Mouse (Mus musculus) thymus, postnatal 36 days (tissue): ENCODE results near the gene Nxph4.
A peak's percentile ranks its signal among the peaks of the same experiment; 100 is the strongest.

Experiments used
- DNase-seq, 2 experiments: peaks; one replicate each; pipeline ENCODE4 v3.0.0; 2022; ENCODE audit warnings: mixed read lengths in 2 of 2

The Nxph4 gene

GRCm38 (mm10) chr10:127534036-127534928, at the start of gene Nxph4:
TSS of gene Nxph4 (minus strand) at chr10:127534559.
- DNase-seq, result peak in 1 of 2 experiments; percentile 29

GRCm38 (mm10) chr10:127583649-127584048, 49.3 kb upstream of the Nxph4 start:
- no peak for DNase-seq

- DNase-seq, result no peak
These were observed 46.9 kb upstream of the Nxph4 start for GRCm38 (mm10) chr10:127581291-127581690.

GRCm38 (mm10) chr10:127577982-127578381, 43.6 kb upstream of the Nxph4 start:
- no peak for DNase-seq

- DNase-seq, result no peak
These were observed 42.8 kb upstream of the Nxph4 start for GRCm38 (mm10) chr10:127577156-127577555.

DNA sequence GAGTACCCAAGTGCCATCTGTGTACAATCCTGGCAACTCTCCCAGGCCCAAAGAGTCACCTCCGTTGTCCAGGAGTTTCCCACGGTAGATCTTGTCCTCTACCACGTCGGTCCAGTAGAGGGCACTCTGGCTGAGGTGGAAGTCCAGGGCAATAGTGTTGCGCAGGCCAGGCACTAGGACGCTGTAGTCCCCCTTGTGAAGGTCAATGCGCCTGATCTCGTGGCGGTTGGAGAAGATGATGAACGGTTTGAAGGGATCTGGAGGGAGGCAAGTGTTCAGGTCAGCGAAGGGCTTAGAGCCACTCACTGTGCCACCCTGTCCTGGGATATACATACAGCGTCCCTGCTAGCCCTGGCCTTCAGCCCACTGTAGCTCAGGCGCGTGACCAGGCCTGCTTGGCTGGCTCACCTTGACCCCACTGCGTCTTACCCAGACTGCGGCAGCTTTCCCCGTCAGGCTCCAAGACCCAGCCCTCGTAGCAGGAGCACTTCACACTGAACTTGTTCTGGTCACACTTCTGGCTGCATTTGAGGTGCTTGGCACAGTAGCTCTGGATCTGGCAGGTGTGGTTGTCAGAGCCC, 42.1 kb upstream of the Nxph4 start:
- peak; percentile 44 to 48 for DNase-seq

- DNase-seq, result no peak
These were observed 41.4 kb upstream of the Nxph4 start for GRCm38 (mm10) chr10:127575741-127576140.

DNA sequence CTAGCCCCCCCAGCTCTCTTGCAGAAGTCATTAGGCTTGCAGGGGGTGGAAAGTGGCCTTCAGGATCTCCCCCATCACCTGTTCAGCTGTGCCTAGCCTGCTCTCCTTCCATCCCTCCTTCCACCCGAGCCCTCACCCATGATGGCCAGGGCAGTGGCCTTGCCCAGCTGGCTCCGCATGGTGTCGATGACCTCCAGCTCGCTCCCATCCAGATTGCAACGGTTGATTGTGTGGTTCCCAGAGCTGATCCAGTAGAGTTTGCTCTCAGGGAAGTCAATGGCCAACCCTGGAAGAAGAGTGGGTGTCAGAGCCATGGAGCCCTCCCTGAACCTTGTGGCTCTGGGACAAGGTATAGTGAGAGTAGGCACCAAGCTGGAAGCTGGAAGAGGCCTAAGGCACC, 37.9 kb upstream of the Nxph4 start:
- DNase-seq, result no peak

DNA sequence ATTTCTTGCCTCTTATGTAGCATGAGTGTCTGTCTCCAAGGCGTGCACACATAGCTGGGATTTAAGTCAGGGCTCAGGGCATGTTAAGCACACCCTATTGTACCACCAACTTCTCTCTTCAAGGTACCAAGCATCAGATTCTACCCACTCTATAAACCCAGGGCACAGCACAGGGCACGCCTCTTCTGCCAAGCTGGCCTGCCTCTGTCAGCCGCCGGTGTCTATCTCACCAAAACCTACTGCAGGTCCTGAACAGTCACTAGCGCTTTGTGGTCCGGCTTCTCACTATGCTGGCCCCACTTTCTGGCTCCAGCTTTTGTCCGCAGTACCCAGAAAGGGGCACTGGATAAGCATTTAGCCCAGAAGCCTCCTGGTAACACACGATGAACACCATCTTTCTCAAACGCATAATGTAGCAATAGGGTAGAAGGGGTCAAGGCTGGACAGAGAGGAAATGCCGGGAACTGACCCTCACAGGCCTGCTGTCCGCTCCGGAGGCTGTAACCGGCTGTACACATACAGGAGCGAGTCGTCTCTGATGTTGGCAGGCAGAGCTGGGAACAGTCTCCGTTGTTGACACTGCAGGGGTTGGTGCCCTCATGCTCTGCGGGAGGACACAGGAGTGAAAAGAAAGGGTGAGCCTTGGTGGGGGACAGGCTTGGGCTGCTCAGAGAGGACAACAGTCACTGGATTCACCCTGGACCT, 36.7 kb upstream of the Nxph4 start:
- no peak for DNase-seq

DNA sequence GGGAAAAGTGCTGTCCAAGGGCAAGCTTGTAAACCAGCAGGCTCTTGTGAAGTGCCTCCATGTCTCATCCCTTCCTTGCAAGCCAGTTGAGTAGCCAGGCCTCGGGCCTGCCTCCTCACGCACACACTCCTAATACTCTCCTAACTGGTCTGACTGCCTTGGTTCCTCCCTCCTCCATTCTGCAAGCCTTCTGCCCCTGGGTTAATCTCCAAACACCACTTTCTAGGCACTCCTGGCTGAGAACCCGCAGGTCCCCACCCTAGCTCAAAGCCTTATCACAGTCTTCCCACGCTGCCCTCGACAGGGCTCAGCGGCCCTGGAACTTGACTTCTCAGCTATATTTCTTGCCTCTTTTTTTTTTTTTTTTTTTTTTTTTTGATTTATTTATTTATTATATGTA, 36.0 kb upstream of the Nxph4 start:
- no peak for DNase-seq

DNA sequence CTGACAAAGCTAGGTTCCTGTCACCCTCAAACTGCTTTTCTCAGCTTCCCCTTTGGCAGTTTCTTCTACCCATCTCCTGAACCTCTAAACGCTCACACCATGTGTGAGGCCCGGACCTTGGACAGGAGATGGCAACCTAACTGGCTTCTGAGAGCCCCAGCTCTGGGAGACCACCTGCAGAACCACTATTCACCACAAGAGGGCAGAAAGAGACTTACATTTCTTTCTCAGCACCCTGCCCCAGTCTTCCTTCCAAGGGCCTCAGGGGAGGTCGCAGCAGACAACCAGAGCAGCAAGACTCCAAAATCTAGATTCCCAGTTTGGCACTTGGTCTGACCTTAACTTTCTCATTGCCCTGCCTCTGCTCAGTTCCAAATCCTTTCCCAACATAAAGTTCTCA, 35.1 kb upstream of the Nxph4 start:
- DNase-seq, result peak; percentile 63 to 71

GRCm38 (mm10) chr10:127566553-127567326, 32.4 kb upstream of the Nxph4 start:
- DNase-seq, result no peak

DNA sequence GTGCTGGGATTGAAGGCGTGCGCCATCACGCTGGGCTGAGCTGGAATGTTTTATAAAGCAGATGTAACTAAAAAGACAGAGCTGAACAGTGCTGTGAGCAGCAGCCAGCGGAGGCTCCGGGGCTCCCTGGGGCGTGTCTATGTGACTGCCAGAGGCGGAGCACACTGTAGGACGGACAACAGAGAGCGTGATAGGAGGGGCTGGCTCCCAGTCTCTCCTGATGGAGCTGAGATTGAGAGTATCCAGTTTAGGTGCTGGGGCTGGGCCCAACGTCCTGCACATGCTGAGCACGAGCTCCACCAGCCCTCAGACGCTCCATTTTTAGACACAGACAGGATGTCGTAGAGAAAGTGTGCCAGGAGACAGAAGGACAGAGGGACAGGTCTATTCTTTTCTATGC, 29.9 kb upstream of the Nxph4 start:
- DNase-seq, result no peak

DNA sequence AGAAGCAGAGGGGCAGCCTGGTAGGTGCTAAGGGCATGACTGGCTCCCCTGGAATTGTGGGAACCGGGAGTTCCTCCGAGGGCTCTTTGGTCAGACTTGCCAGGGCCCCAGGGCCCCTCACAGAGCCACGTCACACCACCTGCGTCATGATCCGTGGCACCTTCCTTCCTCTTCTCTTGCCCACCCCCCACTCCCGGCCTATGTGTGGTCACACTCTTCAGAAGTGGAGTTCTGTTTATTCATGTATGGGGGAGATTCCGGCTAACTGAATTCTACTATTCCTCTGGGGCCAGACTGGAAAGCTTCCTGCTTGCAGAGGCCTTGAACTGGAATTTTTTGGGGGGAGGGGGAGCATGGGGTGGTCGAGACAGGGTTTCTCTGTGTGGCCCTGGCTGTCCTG, 29.5 kb upstream of the Nxph4 start:
- no peak for DNase-seq

GRCm38 (mm10) chr10:127561145-127561544, 26.8 kb upstream of the Nxph4 start:
- DNase-seq, result no peak

DNA sequence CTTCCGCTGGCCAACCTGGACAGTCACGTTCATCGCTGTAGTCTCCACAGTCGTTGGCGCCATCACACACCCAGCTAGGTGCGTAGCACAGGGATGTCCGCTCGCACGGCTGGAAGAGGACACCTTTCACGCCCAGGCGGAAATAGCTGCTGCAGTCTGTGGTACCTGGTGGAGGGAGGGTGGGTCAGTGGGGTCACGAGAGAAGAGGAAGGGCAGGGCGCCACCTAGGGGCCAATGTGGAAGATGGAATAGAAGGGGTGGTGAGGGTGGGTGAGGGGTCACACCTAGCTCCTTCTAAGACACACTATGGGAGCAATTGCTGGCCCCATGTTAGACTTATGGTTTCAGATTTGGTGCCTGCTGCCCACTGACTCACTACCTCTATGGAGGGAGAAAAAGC, 23.0 kb upstream of the Nxph4 start:
- DNase-seq, result peak in 1 of 2 experiments; percentile 22

DNA sequence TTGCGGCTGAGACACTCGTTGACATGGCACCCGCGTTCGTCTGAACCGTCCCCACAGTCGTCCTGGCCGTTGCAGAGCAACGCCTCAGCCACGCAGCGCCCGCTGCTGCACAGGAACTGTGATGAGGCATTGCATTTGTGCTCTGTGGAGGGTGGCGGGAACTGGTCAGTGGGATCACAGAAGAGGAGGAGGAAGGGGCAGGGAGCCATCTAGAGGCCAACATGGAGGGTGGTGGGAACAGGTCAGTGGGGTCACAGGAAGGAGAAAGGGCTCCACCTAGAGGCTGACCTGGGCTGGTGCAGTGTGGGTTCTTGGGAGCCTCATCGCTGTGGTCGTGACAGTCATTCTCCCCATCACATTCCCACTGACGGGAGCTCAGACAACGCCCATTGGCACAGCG, 21.3 kb upstream of the Nxph4 start:
- DNase-seq, result peak in 1 of 2 experiments; percentile 18

GRCm38 (mm10) chr10:127549892-127550291, 15.5 kb upstream of the Nxph4 start:
- no peak for DNase-seq

DNA sequence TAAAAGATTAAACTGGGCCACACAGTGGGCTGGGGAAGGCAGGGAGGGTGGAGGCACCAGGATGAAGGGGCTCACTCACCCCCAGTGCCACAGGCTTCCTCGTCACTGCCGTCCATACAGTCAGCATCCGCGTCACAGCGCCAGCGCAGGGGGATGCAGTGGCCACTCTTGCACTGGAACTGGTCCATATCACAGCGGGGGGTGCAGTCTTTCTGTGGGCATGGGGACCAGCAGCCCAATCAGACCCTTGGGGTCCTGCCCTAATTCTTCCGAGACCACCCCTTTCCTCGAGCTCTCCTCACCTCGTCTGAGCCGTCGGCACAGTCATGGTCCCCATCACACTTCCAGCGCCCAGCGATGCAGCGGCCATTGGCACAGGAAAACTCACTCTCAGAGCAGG, 13.9 kb upstream of the Nxph4 start:
- DNase-seq, result no peak

GRCm38 (mm10) chr10:127546505-127546904, 12.1 kb upstream of the Nxph4 start:
- no peak for DNase-seq

- DNase-seq, result no peak
These were observed 10.0 kb upstream of the Nxph4 start for GRCm38 (mm10) chr10:127544375-127544774.

DNA sequence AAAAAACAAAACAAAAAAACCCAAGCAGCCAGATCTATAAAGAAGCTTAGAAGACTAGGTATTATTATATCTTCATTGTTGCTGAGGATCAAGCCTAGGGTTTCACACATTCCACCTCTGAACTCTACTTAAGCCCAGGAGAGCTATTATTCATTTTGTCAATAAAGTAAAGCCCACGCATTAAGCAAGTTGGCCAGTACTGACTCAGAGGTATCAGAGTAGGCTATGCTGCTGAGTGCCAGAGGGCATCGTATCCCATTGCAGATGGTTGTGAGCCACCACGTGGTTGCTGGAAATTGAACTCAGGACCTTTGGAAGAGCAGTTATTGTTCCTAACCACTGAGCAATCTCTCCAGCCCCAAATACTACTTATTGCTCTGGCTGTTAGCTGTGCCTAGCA, 9.6 kb upstream of the Nxph4 start:
- no peak for DNase-seq

- DNase-seq, result no peak
These were observed 8.4 kb upstream of the Nxph4 start for GRCm38 (mm10) chr10:127542720-127543119.
